Mouse (Mus musculus) thymus, adult 2 months (tissue): ENCODE measurements around the gene Igf2. TPM values are rescaled to one million over a fixed set of nuclear protein-coding genes. Genes with fewer than 3 reads are reported as not detected.
A peak's percentile ranks its signal among the peaks of the same experiment; 100 is the strongest.

ENCODE experiments used
- DNase-seq: peaks from one replicate; pipeline ENCODE4 v3.0.0; 2021
- H3K27ac ChIP-seq: fragments of 200-500 bp; 2 replicates; pipeline ENCODE4 v1.5.1; 2012; ENCODE audit warnings: low read length, control low read depth; ENCODE audit not compliant: control insufficient read depth, insufficient read depth
- H3K27me3 ChIP-seq: fragments of 200-500 bp; 2 replicates; pipeline ENCODE4 v1.6.1; 2012; ENCODE audit warnings: mild to moderate bottlenecking, low read length, moderate library complexity, mixed read lengths; ENCODE audit not compliant: control insufficient read depth, insufficient read depth
- H3K36me3 ChIP-seq: fragments of 200-500 bp; 2 replicates; pipeline ENCODE4 v1.6.1; 2012; ENCODE audit warnings: mild to moderate bottlenecking, low read length, moderate library complexity; ENCODE audit not compliant: control insufficient read depth, insufficient read depth
- H3K4me1 ChIP-seq: fragments of 200-500 bp; replicated peaks from 2 replicates; pipeline ENCODE4 v1.6.1; 2012; ENCODE audit warnings: low read length; ENCODE audit not compliant: control insufficient read depth, insufficient read depth
- H3K4me3 ChIP-seq: fragments of 200-500 bp; 2 replicates; pipeline ENCODE4 v1.5.1; 2012; ENCODE audit warnings: mild to moderate bottlenecking, low read length, control low read depth, moderate library complexity; ENCODE audit not compliant: control insufficient read depth, insufficient read depth
- CTCF ChIP-seq: fragments of 200-500 bp; IDR thresholded peaks from 2 replicates; pipeline ENCODE4 v1.5.1; 2012; ENCODE audit warnings: mild to moderate bottlenecking, control low read depth, low read length, moderate library complexity, borderline replicate concordance; ENCODE audit not compliant: control insufficient read depth, poor library complexity, insufficient read depth; ENCODE audit errors: extremely low read depth
- POLR2A ChIP-seq: fragments of 200-500 bp; IDR thresholded peaks from 2 replicates; pipeline ENCODE4 v1.6.1; 2012; ENCODE audit warnings: mild to moderate bottlenecking, low read length, control low read depth, moderate library complexity; ENCODE audit not compliant: control insufficient read depth, poor library complexity, insufficient read depth; ENCODE audit errors: extremely low read depth
- WGBS: fragments of 180-500 bp; shearing (Covaris S2); methylation state at CpG from one replicate; pipeline ENCODE4 v1.1.7; 2018; 5-methylcytosine and 5-hydroxymethylcytosine counted together
- polyA plus RNA-seq: library from polyadenylated mRNA; depleted of rRNA; stranded (reverse); fragments of >200 nt; gene quantifications from 2 replicates; pipeline ENCODE4 v1.2.3, GENCODE M21; 2012

Igf2 gene
- polyA plus RNA-seq, 1 experiment: 13.8 TPM

DNA sequence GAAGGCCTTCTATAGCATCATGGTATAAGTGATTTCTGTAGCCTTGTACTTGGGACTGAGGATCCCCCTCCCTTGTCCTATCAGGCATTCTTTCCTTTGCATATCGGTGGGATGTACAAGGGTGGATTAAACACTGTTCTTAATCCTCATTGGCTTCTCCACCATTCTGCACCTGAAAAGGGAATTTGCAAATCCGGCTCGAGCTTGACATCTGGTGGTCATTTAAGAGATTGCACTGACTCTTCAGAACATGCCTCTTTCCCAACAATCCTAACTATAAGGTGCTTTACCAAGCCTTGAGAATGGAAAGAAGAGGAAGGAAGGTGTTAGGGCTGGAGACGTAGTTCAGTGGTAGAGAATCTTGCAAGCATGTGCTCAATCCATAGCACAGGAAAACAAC, 5.5 kb upstream of the Igf2 start:
- Histone ChIP-seq H3K4me3 (no peak overlapping the region), H3K36me3 (no peaks in the 10 kb centered on the region), H3K4me1 (no peaks in the 10 kb centered on the region), H3K27me3 (no peaks in the 10 kb centered on the region), H3K27ac (no peak overlapping the region)
- no peak for TF ChIP-seq CTCF
- TF ChIP-seq POLR2A: no peak
- WGBS: 18% methylated on average over 4 of the region's 4 CpGs
- no peak for DNase-seq

DNA sequence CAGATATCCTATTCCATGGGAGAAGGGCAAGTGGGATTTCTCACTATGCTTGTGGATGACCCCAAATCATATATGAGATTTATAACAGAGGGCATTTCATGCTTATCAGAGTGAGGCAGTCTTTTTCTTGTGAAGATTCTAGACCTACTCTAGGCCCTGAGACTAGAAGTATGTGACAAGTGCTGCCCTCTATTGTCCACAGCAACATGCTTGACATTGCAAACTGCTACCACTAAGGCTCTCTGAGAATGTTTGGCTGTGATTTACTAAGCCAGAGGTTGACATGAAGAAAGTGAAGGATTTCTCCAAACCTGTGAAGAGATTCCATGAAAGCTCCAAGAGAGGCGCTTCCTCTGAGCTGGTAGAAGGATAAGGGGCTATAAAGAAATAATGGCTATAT, 4.5 kb upstream of the Igf2 start:
- Histone ChIP-seq H3K27ac (no peak overlapping the region), H3K36me3 (no peaks in the 10 kb centered on the region), H3K4me3 (no peak overlapping the region), H3K27me3 (no peaks in the 10 kb centered on the region), H3K4me1 (no peaks in the 10 kb centered on the region)
- TF ChIP-seq CTCF (no peak), POLR2A (no peak)
- 80% methylated on average over 1 of the region's 1 CpGs for WGBS
- no peak for DNase-seq

DNA sequence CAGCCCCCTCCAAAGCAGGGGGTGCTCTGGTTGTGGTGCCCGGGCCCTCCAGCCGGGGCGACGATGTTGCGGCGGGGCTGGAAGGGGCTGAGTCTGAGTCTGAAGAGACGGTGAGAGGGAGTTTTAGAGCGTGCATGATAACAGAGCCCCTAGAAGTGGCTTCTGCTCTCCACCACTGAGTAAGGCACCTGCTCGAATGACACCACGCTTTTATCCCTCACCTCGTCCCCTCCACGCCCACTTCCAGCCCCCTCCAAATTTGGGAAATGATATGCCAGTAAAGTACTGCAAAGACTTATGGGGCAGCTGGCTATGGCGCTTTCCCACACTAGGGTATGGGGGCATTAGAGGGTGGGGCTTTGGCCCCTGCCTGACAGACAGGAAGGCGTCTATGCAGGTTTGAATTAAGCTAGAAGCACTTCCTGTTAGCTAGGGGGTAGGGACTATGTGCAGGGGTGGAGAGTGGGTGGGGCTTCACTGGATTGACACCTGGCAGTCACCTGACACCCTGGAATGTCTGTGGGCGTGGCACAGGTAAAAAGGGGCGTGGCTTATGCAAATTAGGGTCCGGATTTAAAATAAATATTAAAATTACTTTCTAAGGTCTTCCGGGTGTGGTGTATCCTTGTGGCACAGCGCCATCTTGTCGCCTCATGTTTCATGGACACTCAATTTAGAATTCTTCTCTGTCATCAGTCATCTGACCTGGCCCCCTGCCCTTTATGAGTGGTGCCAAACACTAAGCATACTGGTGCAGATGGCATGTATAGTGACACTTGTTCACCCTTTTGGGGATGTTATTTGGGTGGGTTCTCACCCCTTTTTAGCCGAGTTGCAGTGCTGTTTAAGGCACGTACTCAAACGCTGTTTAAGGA, 3.4 kb upstream of the Igf2 start, which contains the start of gene Gm49394:
TSS of gene Gm49394 (minus strand) at position 192 of the 875 bp plus-strand sequence.
- H3K27ac ChIP-seq: no peak within 1 kb of the TSS
- WGBS: 85% methylated on average over 23 of the region's 23 CpGs
- TF ChIP-seq CTCF (no peak), POLR2A (no peak)
- DNase-seq: no peak
- no peaks in the 10 kb centered on the region for H3K36me3 ChIP-seq
- H3K4me3 ChIP-seq: no peak within 1 kb of the TSS
- no peaks in the 10 kb centered on the region for H3K4me1 ChIP-seq
- H3K27me3 ChIP-seq: no peaks in the 10 kb centered on the region

DNA sequence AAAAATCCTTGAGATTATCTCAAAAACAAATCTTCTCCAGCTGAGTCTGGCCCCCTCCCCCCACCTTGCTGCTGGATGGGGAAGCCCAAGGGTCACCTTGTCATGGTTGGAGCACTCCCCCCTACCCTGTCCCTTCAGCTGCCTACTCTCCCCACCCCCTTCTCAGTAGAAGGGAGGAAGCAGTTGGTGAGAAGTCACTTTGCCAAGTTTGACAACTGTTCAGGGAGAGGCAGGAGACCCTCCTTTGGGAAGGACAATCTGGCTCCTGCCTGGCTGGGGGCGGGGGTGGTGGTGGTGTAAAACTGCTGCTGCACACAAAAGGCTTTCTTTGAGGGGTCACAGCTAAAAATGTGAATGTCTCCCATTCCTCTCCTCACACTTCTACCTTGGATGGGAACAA, 1.7 kb upstream of the Igf2 start:
- no peak overlapping the region for H3K4me3 ChIP-seq
- WGBS: 95% methylated on average over 1 of the region's 1 CpGs
- no peak for TF ChIP-seq POLR2A
- TF ChIP-seq CTCF: no peak
- H3K36me3 ChIP-seq: no peaks in the 10 kb centered on the region
- H3K27ac ChIP-seq: no peak overlapping the region
- H3K27me3 ChIP-seq: peaks cover 7% of the 10 kb centered on the region; the same call in 1 of the 2 replicates
- H3K4me1 ChIP-seq: no peaks in the 10 kb centered on the region
- DNase-seq: no peak

DNA sequence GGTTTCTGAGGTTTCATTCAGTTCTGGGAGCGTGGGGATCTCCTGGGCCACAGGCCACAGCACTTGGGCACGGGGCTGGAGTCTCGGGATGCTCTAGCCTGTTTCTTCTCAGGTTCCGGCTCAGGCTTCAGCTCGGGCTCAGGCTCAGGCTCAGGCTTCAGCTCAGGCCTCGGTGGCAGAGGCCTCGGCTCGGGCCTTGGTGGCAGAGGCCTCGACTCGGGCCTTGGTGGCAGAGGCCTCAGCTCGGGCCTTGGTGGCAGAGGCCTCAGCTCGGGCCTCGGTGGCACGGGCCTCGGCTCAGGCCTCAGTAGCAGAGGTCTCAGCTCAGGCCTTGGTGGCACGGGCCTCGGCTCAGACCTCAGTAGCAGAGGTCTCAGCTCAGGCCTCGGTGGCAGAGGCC, 905 bp upstream of the Igf2 start:
- H3K4me1 ChIP-seq: no peaks in the 10 kb centered on the region
- no peak overlapping the region for H3K27ac ChIP-seq
- TF ChIP-seq CTCF: 0 out of 2 replicates have a peak, but pooled peaks have one; percentile 11
- no peak for TF ChIP-seq POLR2A

DNA sequence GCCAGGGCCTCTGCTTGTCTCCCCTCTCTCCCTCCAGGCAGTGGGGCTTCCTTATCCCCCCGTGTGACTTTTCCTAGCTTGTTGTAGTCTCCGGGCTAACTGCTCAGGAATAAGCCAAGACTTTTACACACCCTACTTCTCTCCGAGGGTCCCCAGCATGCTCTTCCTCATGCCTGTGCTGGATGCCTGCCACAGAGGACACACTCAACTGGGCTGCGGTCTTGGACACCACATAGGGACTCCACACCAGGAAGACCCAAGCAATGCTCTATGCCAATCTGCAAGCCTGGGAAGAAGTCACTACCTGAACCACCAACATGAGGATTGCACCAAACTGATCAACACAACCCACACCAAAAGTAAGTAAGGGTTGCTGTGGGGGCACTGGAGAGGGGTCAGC, 507 bp downstream of the Igf2 start:
- Histone ChIP-seq H3K27ac (no peak overlapping the region), H3K4me3 (no peak overlapping the region), H3K27me3 (peaks cover 9% of the 10 kb centered on the region), H3K36me3 (no peaks in the 10 kb centered on the region), H3K4me1 (no peaks in the 10 kb centered on the region)
- no peak for DNase-seq
- 82% methylated on average over 4 of the region's 4 CpGs for WGBS
- TF ChIP-seq CTCF (no peak), POLR2A (no peak)

More for the DNA sequence above, 905 bp upstream of the Igf2 start:
- no peaks in the 10 kb centered on the region for H3K36me3 ChIP-seq
- DNase-seq: no peak
- WGBS: 96% methylated on average over 18 of the region's 18 CpGs
- H3K27me3 ChIP-seq: peaks cover 7% of the 10 kb centered on the region; the same call in 1 of the 2 replicates
- no peak overlapping the region for H3K4me3 ChIP-seq
